Mouse (Mus musculus): ENCODE measurements around the gene Dnajb3. TPM values are rescaled to one million over a fixed set of nuclear protein-coding genes. Genes with fewer than 3 reads are reported as not detected.

Gene Dnajb3
- total and polyA plus RNA-seq, 3 experiments, result not detected

DNA sequence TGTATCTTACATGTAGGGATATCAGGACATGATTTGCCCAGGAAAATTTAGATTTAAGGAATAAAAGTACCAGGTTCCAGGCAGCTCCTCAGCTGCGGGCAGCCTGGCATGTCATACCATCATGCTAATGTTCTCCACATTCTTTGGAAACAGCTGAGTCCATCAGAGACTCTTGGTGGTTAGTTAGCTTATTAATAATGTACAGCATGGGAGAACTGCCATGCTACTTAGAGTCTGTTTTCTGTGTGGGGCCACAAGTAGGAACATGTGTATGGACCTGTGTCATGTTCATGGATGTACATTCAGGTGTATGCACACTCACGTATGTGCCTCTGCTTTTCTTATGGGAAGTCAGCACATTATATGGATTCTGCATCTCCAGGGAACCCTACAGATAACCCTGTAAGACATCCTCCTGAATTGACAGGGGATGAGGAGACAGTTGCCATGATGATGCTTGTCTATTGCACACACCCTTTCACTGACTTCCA is 8.9 kb upstream of the Dnajb3 start:
- H3K4me2 ChIP-seq (ENCODE audit: insufficient read depth, low read depth, poor library complexity, severe bottlenecking), result no peak overlapping the region
- H3K79me2 ChIP-seq (replicated peaks; ENCODE audit: control insufficient read depth, extremely low read depth, insufficient read depth, poor library complexity, severe bottlenecking), result no peaks in the 10 kb centered on the region
- peaks cover 73% of the 10 kb centered on the region for H3K9me3 ChIP-seq (replicated peaks; ENCODE audit: low read length)
- dilution Hi-C loops (cut with MboI; ENCODE audit: extremely low pct_ligation_motif_present, extremely low pct_unique_long_range_greater_than_20kb, low sequenced_read_pairs) (no loop called here), in situ Hi-C loops (cut with MboI; ENCODE audit: low pct_ligation_motif_present, low pct_unique_long_range_greater_than_20kb, low sequenced_read_pairs) (no loop called here)
- no peak overlapping the region for H3K9ac ChIP-seq (ENCODE audit: insufficient read depth, low read depth)
- TF ChIP-seq CHD2 (IDR thresholded peaks at IDR 0.05; ENCODE audit: low read length), result peak; percentile 21; the same call in 1 of the 2 replicates
- TF ChIP-seq NELFE (IDR thresholded peaks at IDR 0.05; ENCODE audit: low read depth, low read length), result no peak
- TF ChIP-seq GABPA (IDR thresholded peaks at IDR 0.05; ENCODE audit: insufficient replicate concordance, low read depth, low read length), result no peak
- no peak for TF ChIP-seq ZMIZ1 (IDR thresholded peaks at IDR 0.05; ENCODE audit: low read depth, low read length)
- TF ChIP-seq MAX (IDR thresholded peaks at IDR 0.05; ENCODE audit: low read length), result 0 out of 2 replicates have a peak, but pooled peaks have one; percentile 34
- no peak for TF ChIP-seq UBTF (IDR thresholded peaks at IDR 0.05; ENCODE audit: low read depth, low read length)
- peak; percentile 2 for DNase-seq (ENCODE audit: extremely low read depth)
- no peaks in the 10 kb centered on the region for H3K27me3 ChIP-seq (replicated peaks)
- no peak overlapping the region for H3K4me3 ChIP-seq (replicated peaks in 1 of 3; ENCODE audit: low read depth in 2 of 3, low read length in 2 of 3, poor library complexity in 1 of 3)
- H3K27ac ChIP-seq (ENCODE audit: insufficient read depth, low read depth), result no peak overlapping the region
- no peaks in the 10 kb centered on the region for H3K4me1 ChIP-seq (ENCODE audit: control insufficient read depth in 1 of 2, insufficient read depth in 2 of 2)
- H3K36me3 ChIP-seq (replicated peaks in 1 of 2; ENCODE audit: control insufficient read depth in 1 of 2, insufficient read depth in 1 of 2, low read length in 1 of 2), result no peaks in the 10 kb centered on the region

DNA sequence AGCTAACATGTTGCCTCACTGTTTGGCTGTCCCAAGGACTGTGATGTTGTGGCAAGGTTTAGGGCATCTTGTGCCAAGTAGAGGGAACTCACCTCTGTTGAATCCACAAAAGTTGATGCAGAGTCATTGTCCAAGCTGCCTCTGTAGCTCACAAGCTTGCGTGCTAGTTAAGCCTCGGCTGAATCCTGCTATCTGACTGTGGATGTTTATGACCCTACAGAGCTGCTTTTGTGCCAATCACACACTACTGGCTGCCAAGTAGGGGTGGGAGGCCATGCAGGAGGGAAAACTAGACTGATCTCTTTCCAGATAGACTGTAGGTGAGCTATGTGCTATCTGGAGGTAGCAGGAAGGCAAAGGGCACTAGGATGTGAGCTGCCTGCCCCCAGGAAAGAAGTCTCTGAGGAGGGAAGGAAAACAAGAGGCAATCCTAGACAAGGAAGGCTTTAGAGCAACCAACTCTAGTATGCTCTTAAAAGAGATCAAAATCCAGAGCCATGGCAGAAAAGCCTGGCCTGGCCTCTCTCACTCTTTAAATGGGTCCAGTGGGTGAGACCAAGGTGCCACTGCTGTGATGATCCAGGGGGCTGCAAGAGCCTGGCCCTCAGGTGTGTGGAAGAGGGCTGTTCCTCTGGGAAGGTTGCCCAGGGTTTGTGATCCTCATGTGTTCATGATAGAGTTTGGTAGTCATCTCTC is 8.3 kb upstream of the Dnajb3 start:
- dilution Hi-C loops (cut with MboI; ENCODE audit: extremely low pct_ligation_motif_present, extremely low pct_unique_long_range_greater_than_20kb, low sequenced_read_pairs), result no loop called here
- Histone ChIP-seq H3K27me3 (replicated peaks) (no peaks in the 10 kb centered on the region), H3K4me2 (ENCODE audit: insufficient read depth, low read depth, poor library complexity, severe bottlenecking) (no peak overlapping the region), H3K4me3 (replicated peaks in 1 of 3; ENCODE audit: low read depth in 2 of 3, low read length in 2 of 3, poor library complexity in 1 of 3) (no peak overlapping the region), H3K36me3 (replicated peaks in 1 of 2; ENCODE audit: control insufficient read depth in 1 of 2, insufficient read depth in 1 of 2, low read length in 1 of 2) (no peaks in the 10 kb centered on the region), H3K79me2 (replicated peaks; ENCODE audit: control insufficient read depth, extremely low read depth, insufficient read depth, poor library complexity, severe bottlenecking) (no peaks in the 10 kb centered on the region), H3K4me1 (ENCODE audit: control insufficient read depth in 1 of 2, insufficient read depth in 2 of 2) (no peaks in the 10 kb centered on the region), H3K9ac (ENCODE audit: insufficient read depth, low read depth) (no peak overlapping the region), H3K9me3 (replicated peaks; ENCODE audit: low read length) (peaks cover 67% of the 10 kb centered on the region), H3K27ac (ENCODE audit: insufficient read depth, low read depth) (no peak overlapping the region)
- in situ Hi-C loops (cut with MboI; ENCODE audit: low pct_ligation_motif_present, low pct_unique_long_range_greater_than_20kb, low sequenced_read_pairs), result no loop called here
- TF ChIP-seq ZKSCAN1 (IDR thresholded peaks at IDR 0.05; ENCODE audit: borderline replicate concordance, low read depth, low read length), result no peak
- 0 out of 2 replicates have a peak, but pooled peaks have one; percentile 6 for TF ChIP-seq NRF1 (IDR thresholded peaks at IDR 0.05; ENCODE audit: low read depth, low read length)
- TF ChIP-seq UBTF (IDR thresholded peaks at IDR 0.05; ENCODE audit: low read depth, low read length), result no peak
- 0 out of 2 replicates have a peak, but pooled peaks have one; percentile 6 for TF ChIP-seq KAT2A (IDR thresholded peaks at IDR 0.05; ENCODE audit: insufficient replicate concordance, low read length)
- TF ChIP-seq MEF2A (IDR thresholded peaks at IDR 0.05; ENCODE audit: borderline replicate concordance, low read depth, low read length), result no peak
- no peak for TF ChIP-seq MAFK (IDR thresholded peaks at IDR 0.05; ENCODE audit: insufficient replicate concordance, low read length)
- TF ChIP-seq MYC (IDR thresholded peaks at IDR 0.05; ENCODE audit: low read depth, low read length), result no peak
- no peak for TF ChIP-seq CTCF (conservative IDR thresholded peaks at IDR 0.05 in 1 of 2, IDR thresholded peaks at IDR 0.05 in 1 of 2; ENCODE audit: low read depth in 2 of 2, low read length in 2 of 2)
- TF ChIP-seq SIN3A (IDR thresholded peaks at IDR 0.05; ENCODE audit: low read length), result no peak
- no peak for DNase-seq (ENCODE audit: extremely low read depth)

All from CH12.LX (cell line).